Mouse (Mus musculus) C2C12 (cell line): ENCODE measurements around the gene Trak1. TPM values are rescaled to one million over a fixed set of nuclear protein-coding genes. Genes with fewer than 3 reads are reported as not detected.
"Not testable (repeated sequence)": the region's sequence is repeated elsewhere in the genome, so short reads cannot be mapped to it uniquely, and the experiment has no call there.

Experiments used
- H3K27me3 ChIP-seq: one replicate; pipeline ENCODE4 v1.6.1; 2011; ENCODE audit not compliant: control insufficient read depth, insufficient read depth, insufficient read length
- H3K36me3 ChIP-seq: one replicate; pipeline ENCODE4 v1.6.1; 2011; ENCODE audit not compliant: control insufficient read depth, insufficient read depth
- H3K4me3 ChIP-seq: one replicate; pipeline ENCODE4 v1.5.1; 2011; ENCODE audit warnings: mild to moderate bottlenecking, control low read depth; ENCODE audit not compliant: poor library complexity, insufficient read depth, severe bottlenecking
- H3K79me2 ChIP-seq: one replicate; pipeline ENCODE4 v1.6.1; 2011; ENCODE audit not compliant: control insufficient read depth, insufficient read depth
- H3K79me3 ChIP-seq: one replicate; pipeline ENCODE4 v1.6.1; 2011; ENCODE audit warnings: low read depth, control low read depth
- H3ac ChIP-seq: one replicate; pipeline ENCODE3; 2011; ENCODE audit warnings: low read depth; ENCODE audit not compliant: control insufficient read depth, insufficient read length
- CEBPB ChIP-seq: IDR thresholded peaks from one replicate; pipeline ENCODE4 v1.6.1; 2011; ENCODE audit warnings: low read depth, mild to moderate bottlenecking, control low read depth, moderate library complexity
- CTCF ChIP-seq: IDR thresholded peaks from one replicate; pipeline ENCODE4 v1.5.1; 2011; ENCODE audit not compliant: control insufficient read depth, insufficient read depth, insufficient read length
- FOSL1 ChIP-seq: IDR thresholded peaks from one replicate; pipeline ENCODE4 v1.8.0; 2011; ENCODE audit warnings: mild to moderate bottlenecking, low read length; ENCODE audit not compliant: poor library complexity, insufficient read depth, severe bottlenecking
- MAX ChIP-seq: IDR thresholded peaks from one replicate; pipeline ENCODE4 v1.6.1; 2011; ENCODE audit warnings: mild to moderate bottlenecking, control low read depth
- MYOD1 ChIP-seq: IDR thresholded peaks from one replicate; pipeline ENCODE4 v1.6.1; 2011; ENCODE audit warnings: low read depth; ENCODE audit not compliant: control insufficient read depth, insufficient read length
- MYOG ChIP-seq: IDR thresholded peaks from one replicate; pipeline ENCODE4 v1.6.1; 2011; ENCODE audit not compliant: control insufficient read depth, insufficient read length; ENCODE audit errors: extremely low read depth
- USF1 ChIP-seq: IDR thresholded peaks from one replicate; pipeline ENCODE4 v1.6.1; 2011; ENCODE audit warnings: low read depth, mild to moderate bottlenecking, control low read depth, moderate library complexity
- polyA plus RNA-seq: library from polyadenylated mRNA; unstranded; fragments of >200 nt; fragmentation: generic; extraction: Trizol; gene quantifications from one replicate; pipeline ENCODE4 v1.2.1, GENCODE M21; 2012; ENCODE audit warnings: missing spikeins

The Trak1 gene
- polyA plus RNA-seq, 1 experiment = 26.6 TPM

- no peaks in the 10 kb centered on the region for H3K36me3 ChIP-seq
- H3K4me3 ChIP-seq = no peak overlapping the region
- H3K27me3 ChIP-seq = no peaks in the 10 kb centered on the region
- no peak overlapping the region for H3ac ChIP-seq
- peaks cover 42% of the 10 kb centered on the region for H3K79me3 ChIP-seq
- peaks cover 85% of the 10 kb centered on the region for H3K79me2 ChIP-seq
- TF ChIP-seq MYOD1 (peak; percentile 18), CEBPB (no peak), USF1 (peak; percentile 65), MAX (no peak)
These were observed 19.5 kb downstream of the Trak1 start for GRCm38 (mm10) chr9:121316621-121317405.

DNA sequence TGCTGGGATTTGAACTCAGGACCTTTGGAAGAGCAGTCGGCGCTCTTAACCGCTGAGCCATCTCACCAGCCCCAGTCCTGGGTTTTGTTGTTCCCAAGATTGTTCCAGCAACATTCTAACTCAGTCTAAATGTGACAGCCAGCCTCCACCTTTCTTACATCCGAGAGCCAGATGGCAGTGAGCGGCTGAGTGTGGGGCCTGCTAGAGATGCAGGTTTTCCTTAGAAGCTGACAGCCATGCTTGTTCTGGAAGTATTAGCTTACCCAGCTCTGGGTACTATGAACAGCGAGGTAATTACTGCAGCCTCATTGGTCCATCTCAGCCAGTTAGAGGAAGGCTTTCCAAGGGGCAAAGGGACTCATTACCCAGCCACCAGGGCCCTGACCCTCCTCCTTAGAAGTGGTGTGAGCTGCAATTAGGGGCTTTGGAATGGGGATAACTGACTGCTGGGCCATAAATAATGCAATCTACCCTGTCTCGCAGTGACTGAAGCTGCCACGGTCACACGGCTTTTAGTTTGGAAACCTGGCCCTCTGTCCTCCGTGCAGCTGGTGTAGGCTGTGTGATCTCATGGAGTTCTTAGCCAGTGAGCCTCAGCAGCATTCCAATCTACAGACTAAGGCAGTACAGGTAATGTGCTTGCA lies 22.1 kb downstream of the Trak1 start:
- Histone ChIP-seq H3K27me3 (no peaks in the 10 kb centered on the region), H3K79me2 (peaks cover 61% of the 10 kb centered on the region), H3K4me3 (no peak overlapping the region), H3ac (no peak overlapping the region), H3K36me3 (no peaks in the 10 kb centered on the region), H3K79me3 (peaks cover 28% of the 10 kb centered on the region)
- no peak for TF ChIP-seq USF1
- TF ChIP-seq MAX = no peak
- TF ChIP-seq MYOG = no peak
- TF ChIP-seq MYOD1 = no peak
- no peak for TF ChIP-seq CTCF
- TF ChIP-seq FOSL1 = no peak
- no peak for TF ChIP-seq CEBPB

GRCm38 (mm10) chr9:121320433-121320832 lies 23.1 kb downstream of the Trak1 start:
- H3K79me3 ChIP-seq = peaks cover 24% of the 10 kb centered on the region

GRCm38 (mm10) chr9:121321118-121321517 lies 23.8 kb downstream of the Trak1 start:
- TF ChIP-seq MYOG = no peak
- TF ChIP-seq CTCF = no peak
- TF ChIP-seq CEBPB = no peak
- TF ChIP-seq MAX = no peak
- no peak for TF ChIP-seq MYOD1
- TF ChIP-seq USF1 = no peak
- TF ChIP-seq FOSL1 = no peak
- peaks cover 18% of the 10 kb centered on the region for H3K79me3 ChIP-seq
- peaks cover 45% of the 10 kb centered on the region for H3K79me2 ChIP-seq
- no peak overlapping the region for H3K4me3 ChIP-seq
- no peaks in the 10 kb centered on the region for H3K36me3 ChIP-seq
- H3K27me3 ChIP-seq = no peaks in the 10 kb centered on the region
- no peak overlapping the region for H3ac ChIP-seq

More at GRCm38 (mm10) chr9:121320433-121320832, 23.1 kb downstream of the Trak1 start:
- Histone ChIP-seq H3K79me2 (peaks cover 52% of the 10 kb centered on the region), H3K36me3 (no peaks in the 10 kb centered on the region), H3K27me3 (no peaks in the 10 kb centered on the region), H3ac (no peak overlapping the region), H3K4me3 (no peak overlapping the region)
- TF ChIP-seq CEBPB (no peak), MYOD1 (no peak), MYOG (no peak), MAX (no peak), USF1 (no peak), FOSL1 (no peak), CTCF (no peak)

GRCm38 (mm10) chr9:121322034-121322433 lies 24.7 kb downstream of the Trak1 start:
- peaks cover 16% of the 10 kb centered on the region for H3K79me3 ChIP-seq
- peaks cover 36% of the 10 kb centered on the region for H3K79me2 ChIP-seq
- TF ChIP-seq FOSL1 (no peak), CEBPB (no peak), MAX (no peak)
- H3K4me3 ChIP-seq = no peak overlapping the region
- no peaks in the 10 kb centered on the region for H3K36me3 ChIP-seq
- no peak overlapping the region for H3ac ChIP-seq
- no peaks in the 10 kb centered on the region for H3K27me3 ChIP-seq

- H3K79me2 ChIP-seq = peaks cover 27% of the 10 kb centered on the region
- not testable (repeated sequence) for H3K36me3 ChIP-seq, H3K4me3 ChIP-seq, H3K27me3 ChIP-seq, H3ac ChIP-seq, H3K79me3 ChIP-seq
These were observed 31.0 kb downstream of the Trak1 start for GRCm38 (mm10) chr9:121328342-121328741.
